In genomic region chr15:12037866-12038625, GRCm38 (mm10) we compare ENCODE assay signal across 11 mouse cellular contexts. TPM values are rescaled to one million over a fixed set of nuclear protein-coding genes. Genes with fewer than 3 reads are reported as not detected.
DNase-seq lines count a peak whose midpoint lies in the region; ATAC-seq lines count a peak whose summit lies in the region.
"Had no signal": no experiment of that assay in that cellular context is flagged by ENCODE, and none has a peak within 500 bp of the region (broad histone marks: within the 10 kb centered on the region; RNA-seq: fewer than 3 reads in every experiment).

No protein-coding gene starts in this region.

- H3K4me2 ChIP-seq in forebrain, embryonic 13.5 days = no peak overlapping the region
- H3K4me2 ChIP-seq in forebrain, embryonic 16.5 days (ENCODE audit: low read length) = no peak overlapping the region
- peak overlapping the region; percentile 3; the same call in 1 of the 2 replicates for H3K4me2 ChIP-seq in liver, embryonic 11.5 days

- no peaks in the 10 kb centered on the region for H3K27me3 ChIP-seq in forebrain, embryonic 13.5 days
- H3K27me3 ChIP-seq in forebrain, embryonic 16.5 days (replicated peaks; ENCODE audit: control insufficient read depth, insufficient read depth, low read length) = no peaks in the 10 kb centered on the region
- H3K27me3 ChIP-seq in liver, embryonic 11.5 days (replicated peaks; ENCODE audit: control insufficient read depth, insufficient read depth, low read length) = no peaks in the 10 kb centered on the region

- peak; percentile 18 for DNase-seq in 3T3-L1 (ENCODE audit: low read depth, low spot score)
- DNase-seq in ZHBTc4 (ENCODE audit: low read depth, low spot score) = peak; percentile 97
- peak; percentile 49 for DNase-seq in liver, embryonic 11.5 days (ENCODE audit: low spot score)
- no peak for DNase-seq in urinary bladder, postnatal 25 days (ENCODE audit: low spot score)
- DNase-seq in thymus, postnatal 25 days = no peak
- DNase-seq: heart, postnatal 36 days; layer of hippocampus, adult 9-11 months had no signal

- peak; percentile 2; the same call in 1 of the 2 replicates for ATAC-seq in forebrain, embryonic 13.5 days
- no peak; the same call in 1 of the 2 replicates for ATAC-seq in forebrain, embryonic 16.5 days
- ATAC-seq in liver, embryonic 11.5 days (replicated peaks; ENCODE audit: low FRiP score) = no peak; the same call in 1 of the 2 replicates
- no peak for ATAC-seq in megakaryocyte-erythroid progenitor cell, adult 5-6 weeks (replicated peaks; ENCODE audit: low FRiP score, low TSS enrichment, poor library complexity, severe bottlenecking)

- no peak overlapping the region for H3K9ac ChIP-seq in forebrain, embryonic 13.5 days
- H3K9ac ChIP-seq in forebrain, embryonic 16.5 days (replicated peaks; ENCODE audit: low read depth, low read length) = no peak overlapping the region
- no peak overlapping the region for H3K9ac ChIP-seq in liver, embryonic 11.5 days (ENCODE audit: low read depth, low read length)

- H3K4me3 ChIP-seq in forebrain, embryonic 13.5 days = no peak overlapping the region
- H3K4me3 ChIP-seq in forebrain, embryonic 16.5 days (replicated peaks; ENCODE audit: low read length) = no peak overlapping the region
- no peak overlapping the region for H3K4me3 ChIP-seq in liver, embryonic 11.5 days (ENCODE audit: low read depth, low read length)

- peaks cover 10% of the 10 kb centered on the region for H3K4me1 ChIP-seq in forebrain, embryonic 13.5 days
- peaks cover 9% of the 10 kb centered on the region for H3K4me1 ChIP-seq in forebrain, embryonic 16.5 days (replicated peaks; ENCODE audit: control insufficient read depth, insufficient read depth, low read length)
- H3K4me1 ChIP-seq in liver, embryonic 11.5 days (replicated peaks; ENCODE audit: control insufficient read depth, insufficient read depth, low read length) = no peaks in the 10 kb centered on the region; the same call in 1 of the 2 replicates

- 0 out of 2 replicates have a peak, but pooled peaks cover 4% of the 10 kb centered on the region for H3K9me3 ChIP-seq in forebrain, embryonic 13.5 days (replicated peaks)
- H3K9me3 ChIP-seq in forebrain, embryonic 16.5 days (ENCODE audit: control insufficient read depth, low read length) = no peaks in the 10 kb centered on the region
- no peaks in the 10 kb centered on the region for H3K9me3 ChIP-seq in liver, embryonic 11.5 days (ENCODE audit: control insufficient read depth, low read length)
- H3K9me3 ChIP-seq: G1E had no signal

- no peaks in the 10 kb centered on the region for H3K36me3 ChIP-seq in forebrain, embryonic 13.5 days (ENCODE audit: poor library complexity, severe bottlenecking)
- no peaks in the 10 kb centered on the region for H3K36me3 ChIP-seq in forebrain, embryonic 16.5 days (ENCODE audit: control insufficient read depth, insufficient read depth)
- no peaks in the 10 kb centered on the region for H3K36me3 ChIP-seq in liver, embryonic 11.5 days (ENCODE audit: control insufficient read depth, insufficient read depth, low read length)
- H3K36me3 ChIP-seq: G1E had no signal

- no peak overlapping the region for H3K27ac ChIP-seq in forebrain, embryonic 13.5 days
- H3K27ac ChIP-seq in forebrain, embryonic 16.5 days (ENCODE audit: low read length) = no peak overlapping the region
- H3K27ac ChIP-seq in liver, embryonic 11.5 days (ENCODE audit: low read depth, low read length) = no peak overlapping the region

- WGBS in forebrain, embryonic 13.5 days = 78% methylated on average over 10 of the region's 10 CpGs
- 80% methylated on average over 10 of the region's 10 CpGs for WGBS in forebrain, embryonic 16.5 days
- WGBS in liver, embryonic 11.5 days = 63% methylated on average over 10 of the region's 10 CpGs

RNA-seq across cellular contexts. Expression of gene Sub1, which starts 41.3 kb away (rescaled TPM):
- 555 and 645 TPM in 2 replicates for polyA plus RNA-seq in forebrain, embryonic 13.5 days (2015; fragmentation: Nextera tagmentation; extraction: Ambion mirVana)
- 463 and 464 TPM in 2 replicates for polyA plus RNA-seq in forebrain, embryonic 16.5 days (2015; fragmentation: Nextera tagmentation; extraction: Ambion mirVana)
- polyA plus RNA-seq in liver, embryonic 11.5 days (2014; fragmentation: Nextera tagmentation; extraction: Ambion mirVana) = 723 and 790 TPM in 2 replicates
- 341 and 370 TPM in 2 replicates for total RNA-seq in megakaryocyte-erythroid progenitor cell, adult 5-6 weeks (2014; fragmentation: Nextera tagmentation)
- 614 and 656 TPM in 2 replicates for total RNA-seq in megakaryocyte-erythroid progenitor cell, adult 5-6 weeks (2017)

Comparison
In these comparisons a context has a peak if more than half of its experiments do, and no peak if none do; other contexts are left out.
1. DNase-seq: peak in 3T3-L1 (single experiment), ZHBTc4 (single experiment) and liver, embryonic 11.5 days (single experiment); none in urinary bladder, postnatal 25 days (single experiment) and thymus, postnatal 25 days (single experiment).